Mouse (Mus musculus): ENCODE measurements around the gene Capn3.

DNA sequence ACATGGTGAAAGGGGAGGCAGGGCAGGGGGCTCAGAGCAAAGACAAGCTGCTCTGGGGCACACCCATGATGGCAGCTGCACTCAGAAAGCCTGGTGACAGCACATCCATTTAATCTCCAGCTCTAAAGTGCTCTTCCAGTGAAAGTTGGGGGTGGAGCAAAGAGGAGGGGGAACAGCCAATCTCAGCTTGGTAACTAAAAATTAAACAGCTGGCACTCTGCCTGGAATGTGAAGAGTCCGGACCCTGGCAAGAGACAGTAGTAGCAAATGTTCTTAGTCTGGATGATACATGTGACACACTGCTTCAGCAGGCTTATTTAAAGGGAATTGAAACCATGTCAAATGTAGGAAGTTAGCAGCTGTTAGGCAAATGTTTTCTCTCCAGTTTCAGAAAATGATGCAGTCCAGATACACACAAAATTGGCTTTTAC, 84.0 kb downstream of the Capn3 start:
- no peak for TF ChIP-seq MAX (IDR thresholded peaks at IDR 0.05)
- no peak for TF ChIP-seq CEBPB (IDR thresholded peaks at IDR 0.05; ENCODE audit: low read depth)

Data from C2C12 (cell line).